Mouse (Mus musculus) MEL (cell line): ENCODE measurements at regions not wholly inside any gene's neighbourhood (a gene's known extent, or its start where the extent isn't known, plus 50 kb on each side); places are given as distances from the start of the nearest gene placed in this dataset.

Experiments
- DNase-seq: peaks from one replicate; pipeline ENCODE4 v3.0.0; 2011; ENCODE audit warnings: low read depth, low spot score
- H3K27ac ChIP-seq: 2 replicates; pipeline ENCODE4 v1.5.1; 2012; ENCODE audit warnings: low read depth, mild to moderate bottlenecking, control low read depth, low read length, moderate library complexity; ENCODE audit not compliant: control insufficient read depth
- H3K27me3 ChIP-seq, 2 experiments: fragments of 150-350 bp in 1 of 2; sonication (generic) in 1 of 2; 2 replicates each; pipeline ENCODE4 v1.6.1; 2012; ENCODE audit warnings: low read length in 2 of 2, mild to moderate bottlenecking in 2 of 2, improper control_type of control experiment in 1 of 2, moderate library complexity in 1 of 2; ENCODE audit not compliant: insufficient read depth in 2 of 2, control insufficient read depth in 1 of 2
- H3K36me3 ChIP-seq, 2 experiments: 2 replicates each; pipeline ENCODE4 v1.6.1; 2012 to 2014; ENCODE audit warnings: low read length in 2 of 2, improper control_type of control experiment in 1 of 2, inconsistent platforms in 1 of 2, mild to moderate bottlenecking in 1 of 2; ENCODE audit not compliant: insufficient read depth in 2 of 2, control insufficient read depth in 1 of 2
- H3K4me1 ChIP-seq, 2 experiments: fragments of 150-350 bp in 1 of 2; sonication (generic) in 1 of 2; 2 replicates each; pipeline ENCODE4 v1.6.1; 2012; ENCODE audit warnings: low read length in 2 of 2, improper control_type of control experiment in 1 of 2, mild to moderate bottlenecking in 1 of 2; ENCODE audit not compliant: insufficient read depth in 2 of 2, control insufficient read depth in 1 of 2
- H3K4me3 ChIP-seq, 2 experiments: fragments of 150-350 bp in 1 of 2; sonication (generic) in 1 of 2; 2 replicates each; pipeline ENCODE4 v1.5.1; 2012; ENCODE audit warnings: low read depth in 2 of 2, low read length in 2 of 2, mild to moderate bottlenecking in 2 of 2, moderate library complexity in 2 of 2, control low read depth in 1 of 2, improper control_type of control experiment in 1 of 2; ENCODE audit not compliant: control insufficient read depth in 1 of 2, insufficient read depth in 1 of 2
- H3K79me2 ChIP-seq: 2 replicates; pipeline ENCODE4 v1.6.1; 2012; ENCODE audit warnings: mild to moderate bottlenecking, low read length, moderate library complexity; ENCODE audit not compliant: control insufficient read depth, poor library complexity, insufficient read depth
- H3K9ac ChIP-seq: 2 replicates; pipeline ENCODE4 v1.6.1; 2012; ENCODE audit warnings: low read depth, mild to moderate bottlenecking, control low read depth, low read length, moderate library complexity; ENCODE audit not compliant: control insufficient read depth, poor library complexity, severe bottlenecking
- H3K9me3 ChIP-seq: fragments of 150-350 bp; sonication (generic); replicated peaks from 2 replicates; pipeline ENCODE4 v1.6.1; 2012; ENCODE audit warnings: mild to moderate bottlenecking, low read length, improper control_type of control experiment, moderate library complexity; ENCODE audit not compliant: insufficient read depth
- BHLHE40 ChIP-seq: IDR thresholded peaks from 2 replicates; pipeline ENCODE4 v1.6.1; 2012; ENCODE audit warnings: low read depth, mild to moderate bottlenecking, inconsistent platforms, low read length, improper control_type of control experiment, borderline replicate concordance
- CHD1 ChIP-seq: IDR thresholded peaks from 2 replicates; pipeline ENCODE4 v1.6.1; 2012; ENCODE audit warnings: low read depth, mild to moderate bottlenecking, inconsistent platforms, low read length, improper control_type of control experiment
- CHD2 ChIP-seq: IDR thresholded peaks from 2 replicates; pipeline ENCODE4 v1.6.1; 2011; ENCODE audit warnings: low read length, improper control_type of control experiment
- CTCF ChIP-seq, 3 experiments: IDR thresholded peaks in 2 of 3; conservative IDR thresholded peaks in 1 of 3; 2 replicates each; pipeline ENCODE4 v1.5.1; 2011 to 2012; ENCODE audit warnings: low read length in 3 of 3, low read depth in 2 of 3, mild to moderate bottlenecking in 2 of 3, improper control_type of control experiment in 1 of 3, inconsistent platforms in 1 of 3, mixed read lengths in 1 of 3, moderate library complexity in 1 of 3; ENCODE audit not compliant: control insufficient read depth in 1 of 3, insufficient read depth in 1 of 3, poor library complexity in 1 of 3, severe bottlenecking in 1 of 3
- ELF1 ChIP-seq: IDR thresholded peaks from 2 replicates; pipeline ENCODE4 v1.6.1; 2014; ENCODE audit warnings: low read depth, mild to moderate bottlenecking, inconsistent platforms, low read length, improper control_type of control experiment, moderate library complexity
- GABPA ChIP-seq: IDR thresholded peaks from 2 replicates; pipeline ENCODE4 v1.6.1; 2012; ENCODE audit warnings: low read depth, mild to moderate bottlenecking, inconsistent platforms, low read length, improper control_type of control experiment, moderate library complexity
- MAX ChIP-seq: IDR thresholded peaks from 2 replicates; pipeline ENCODE4 v1.6.1; 2011; ENCODE audit warnings: low read length, improper control_type of control experiment
- MEF2A ChIP-seq: IDR thresholded peaks from 2 replicates; pipeline ENCODE4 v1.6.1; 2014; ENCODE audit warnings: low read depth, mild to moderate bottlenecking, inconsistent platforms, low read length, improper control_type of control experiment; ENCODE audit not compliant: poor library complexity, insufficient replicate concordance, severe bottlenecking; ENCODE audit errors: extremely low read depth
- MXI1 ChIP-seq: IDR thresholded peaks from 2 replicates; pipeline ENCODE4 v1.6.1; 2011; ENCODE audit warnings: mild to moderate bottlenecking, low read depth, low read length, improper control_type of control experiment
- MYC ChIP-seq: IDR thresholded peaks from 2 replicates; pipeline ENCODE4 v1.6.1; 2011; ENCODE audit warnings: low read depth, mild to moderate bottlenecking, low read length, improper control_type of control experiment, moderate library complexity
- NELFE ChIP-seq: IDR thresholded peaks from 2 replicates; pipeline ENCODE4 v1.6.1; 2011; ENCODE audit warnings: low read depth, low read length, improper control_type of control experiment
- NRF1 ChIP-seq: IDR thresholded peaks from 2 replicates; pipeline ENCODE4 v1.6.1; 2014; ENCODE audit warnings: low read depth, mild to moderate bottlenecking, inconsistent platforms, low read length, improper control_type of control experiment, moderate library complexity; ENCODE audit not compliant: poor library complexity, insufficient read depth, severe bottlenecking
- POLR2AphosphoS5 ChIP-seq: IDR thresholded peaks from 2 replicates; pipeline ENCODE4 v1.6.1; 2012; ENCODE audit warnings: low read depth, borderline replicate concordance, mild to moderate bottlenecking, inconsistent platforms, low read length, moderate library complexity, mixed read lengths
- RAD21 ChIP-seq: IDR thresholded peaks from 2 replicates; pipeline ENCODE4 v1.6.1; 2011; ENCODE audit warnings: mild to moderate bottlenecking, low read depth, low read length, improper control_type of control experiment
- TBP ChIP-seq: IDR thresholded peaks from 2 replicates; pipeline ENCODE4 v1.8.0; 2011; ENCODE audit warnings: low read depth, low read length, improper control_type of control experiment
- TCF12 ChIP-seq: IDR thresholded peaks from 2 replicates; pipeline ENCODE4 v1.6.1; 2014; ENCODE audit warnings: low read depth, mild to moderate bottlenecking, inconsistent platforms, low read length, improper control_type of control experiment, moderate library complexity
- UBTF ChIP-seq: IDR thresholded peaks from 2 replicates; pipeline ENCODE4 v1.6.1; 2012; ENCODE audit warnings: low read depth, mild to moderate bottlenecking, inconsistent platforms, low read length, improper control_type of control experiment, moderate library complexity, borderline replicate concordance; ENCODE audit not compliant: insufficient read depth
- USF1 ChIP-seq: IDR thresholded peaks from 2 replicates; pipeline ENCODE4 v1.6.1; 2014; ENCODE audit warnings: low read depth, mild to moderate bottlenecking, inconsistent platforms, low read length, improper control_type of control experiment, moderate library complexity
- USF2 ChIP-seq, 2 experiments: IDR thresholded peaks; 2 replicates each; pipeline ENCODE4 v1.6.1; 2011 to 2012; ENCODE audit warnings: improper control_type of control experiment in 2 of 2, low read length in 2 of 2, borderline replicate concordance in 1 of 2, inconsistent platforms in 1 of 2, low read depth in 1 of 2, mild to moderate bottlenecking in 1 of 2; ENCODE audit not compliant: insufficient read depth in 1 of 2
- ZC3H11A ChIP-seq: IDR thresholded peaks from 2 replicates; pipeline ENCODE4 v1.6.1; 2012; ENCODE audit warnings: low read depth, mild to moderate bottlenecking, inconsistent platforms, low read length, improper control_type of control experiment
- ZKSCAN1 ChIP-seq: IDR thresholded peaks from 2 replicates; pipeline ENCODE4 v1.6.1; 2012; ENCODE audit warnings: low read depth, mild to moderate bottlenecking, inconsistent platforms, low read length, improper control_type of control experiment, moderate library complexity
- ZMIZ1 ChIP-seq: IDR thresholded peaks from 2 replicates; pipeline ENCODE4 v1.6.1; 2012; ENCODE audit warnings: low read depth, mild to moderate bottlenecking, inconsistent platforms, low read length, improper control_type of control experiment, moderate library complexity

GRCm38 (mm10) chr15:56604266-56604665 lies 873.2 kb downstream of the Slc22a22 start:
- H3K4me1 ChIP-seq = no peaks in the 10 kb centered on the region
- H3K4me3 ChIP-seq = no peak overlapping the region
- H3K36me3 ChIP-seq = no peaks in the 10 kb centered on the region
- no peak overlapping the region for H3K27ac ChIP-seq
- H3K27me3 ChIP-seq = no peaks in the 10 kb centered on the region; a peak in 1 of 4 replicates
- no peak for DNase-seq
- no peak for TF ChIP-seq GABPA
- no peak for TF ChIP-seq NRF1
- TF ChIP-seq ZC3H11A = no peak
- no peak for TF ChIP-seq TBP
- no peak for TF ChIP-seq MXI1
- TF ChIP-seq TCF12 = no peak
- no peak for TF ChIP-seq MYC
- TF ChIP-seq RAD21 = no peak
- TF ChIP-seq ELF1 = no peak
- no peak for TF ChIP-seq CTCF (IDR thresholded peaks at IDR 0.05 in 2 of 3, conservative IDR thresholded peaks at IDR 0.05 in 1 of 3; ENCODE audit: control insufficient read depth in 1 of 3, insufficient read depth in 1 of 3, low read depth in 2 of 3, low read length in 3 of 3, poor library complexity in 1 of 3, severe bottlenecking in 1 of 3)
- TF ChIP-seq ZMIZ1 = no peak
- TF ChIP-seq CHD1 = no peak
- TF ChIP-seq CHD2 = no peak
- TF ChIP-seq MEF2A = no peak
- no peak for TF ChIP-seq BHLHE40
- no peak overlapping the region for H3K9ac ChIP-seq
- no peaks in the 10 kb centered on the region for H3K9me3 ChIP-seq
- H3K79me2 ChIP-seq = no peaks in the 10 kb centered on the region

GRCm38 (mm10) chr15:56592656-56593055 lies 884.8 kb downstream of the Slc22a22 start:
- no peak for DNase-seq
- Histone ChIP-seq H3K27ac (no peak overlapping the region), H3K36me3 (no peaks in the 10 kb centered on the region), H3K79me2 (no peaks in the 10 kb centered on the region), H3K4me3 (no peak overlapping the region), H3K4me1 (no peaks in the 10 kb centered on the region), H3K9ac (no peak overlapping the region), H3K27me3 (no peaks in the 10 kb centered on the region), H3K9me3 (no peaks in the 10 kb centered on the region)
- TF ChIP-seq ELF1 (no peak), UBTF (no peak), USF1 (no peak), MAX (no peak), TBP (no peak), POLR2AphosphoS5 (no peak), USF2 (IDR thresholded peaks at IDR 0.05; ENCODE audit: borderline replicate concordance in 1 of 2, insufficient read depth in 1 of 2, low read depth in 1 of 2, low read length in 2 of 2) (no peak), MXI1 (no peak), ZKSCAN1 (no peak), ZC3H11A (no peak), GABPA (no peak), NELFE (no peak)
